Mouse (Mus musculus) embryonic facial prominence, embryonic 11.5 days (tissue): ENCODE measurements around the gene Smg8. TPM values are rescaled to one million over a fixed set of nuclear protein-coding genes. Genes with fewer than 3 reads are reported as not detected.

Experiments
- ATAC-seq: fragments of 200-750 bp; cut with Nextera tagmentation; replicated peaks from 2 replicates; pipeline ENCODE4 v1.8.0; 2017; ENCODE audit warnings: low read depth; ENCODE audit not compliant: insufficient number of reproducible peaks, low FRiP score, low TSS enrichment
- DNase-seq: peaks from one replicate; pipeline ENCODE4 v3.0.0-alpha.2; 2015; ENCODE audit warnings: low spot score
- H3K27ac ChIP-seq: fragments of 300-500 bp; sonication (generic); replicated peaks from 2 replicates; pipeline ENCODE4 v1.5.1; 2014; ENCODE audit warnings: mild to moderate bottlenecking, low read depth, low read length, control low read depth
- H3K27me3 ChIP-seq: fragments of 300-500 bp; sonication (generic); 2 replicates; pipeline ENCODE4 v1.6.1; 2014; ENCODE audit warnings: mild to moderate bottlenecking, low read length, moderate library complexity, mixed read lengths; ENCODE audit not compliant: control insufficient read depth, insufficient read depth
- H3K36me3 ChIP-seq: fragments of 300-500 bp; sonication (generic); replicated peaks from 2 replicates; pipeline ENCODE4 v1.6.1; 2014; ENCODE audit warnings: low read depth, mild to moderate bottlenecking, low read length, moderate library complexity, mixed read lengths; ENCODE audit not compliant: control insufficient read depth, insufficient read depth
- H3K4me1 ChIP-seq: fragments of 300-500 bp; sonication (generic); 2 replicates; pipeline ENCODE4 v1.6.1; 2014; ENCODE audit warnings: low read length, mixed read lengths; ENCODE audit not compliant: control insufficient read depth, insufficient read depth
- H3K4me2 ChIP-seq: fragments of 300-500 bp; sonication (generic); 2 replicates; pipeline ENCODE4 v1.6.1; 2014; ENCODE audit warnings: low read depth, mild to moderate bottlenecking, control low read depth, low read length, moderate library complexity
- H3K4me3 ChIP-seq: fragments of 300-500 bp; sonication (generic); 2 replicates; pipeline ENCODE4 v1.5.1; 2014; ENCODE audit warnings: low read depth, low read length, control low read depth
- H3K9ac ChIP-seq: fragments of 300-500 bp; sonication (generic); replicated peaks from 2 replicates; pipeline ENCODE4 v1.6.1; 2014; ENCODE audit warnings: mild to moderate bottlenecking, control low read depth, low read length
- H3K9me3 ChIP-seq: fragments of 300-500 bp; sonication (generic); replicated peaks from 2 replicates; pipeline ENCODE4 v1.6.1; 2016; ENCODE audit warnings: mild to moderate bottlenecking, low read length, inconsistent platforms, mixed read lengths; ENCODE audit not compliant: control insufficient read depth
- WGBS: fragments of 180-500 bp; shearing (Covaris S2); extraction: QIAGEN DNeasy Blood & Tissue Kit; methylation state at CpG from one replicate; pipeline ENCODE4 v1.1.7; 2014; 5-methylcytosine and 5-hydroxymethylcytosine counted together
- polyA plus RNA-seq: library from polyadenylated mRNA; unstranded; fragments of >200 nt; fragmentation: Nextera tagmentation; extraction: Ambion mirVana; gene quantifications from 2 replicates; pipeline ENCODE4 v1.2.1, GENCODE M21; 2014

Gene Smg8
- polyA plus RNA-seq = 30.8 and 36.5 TPM in 2 replicates

DNA sequence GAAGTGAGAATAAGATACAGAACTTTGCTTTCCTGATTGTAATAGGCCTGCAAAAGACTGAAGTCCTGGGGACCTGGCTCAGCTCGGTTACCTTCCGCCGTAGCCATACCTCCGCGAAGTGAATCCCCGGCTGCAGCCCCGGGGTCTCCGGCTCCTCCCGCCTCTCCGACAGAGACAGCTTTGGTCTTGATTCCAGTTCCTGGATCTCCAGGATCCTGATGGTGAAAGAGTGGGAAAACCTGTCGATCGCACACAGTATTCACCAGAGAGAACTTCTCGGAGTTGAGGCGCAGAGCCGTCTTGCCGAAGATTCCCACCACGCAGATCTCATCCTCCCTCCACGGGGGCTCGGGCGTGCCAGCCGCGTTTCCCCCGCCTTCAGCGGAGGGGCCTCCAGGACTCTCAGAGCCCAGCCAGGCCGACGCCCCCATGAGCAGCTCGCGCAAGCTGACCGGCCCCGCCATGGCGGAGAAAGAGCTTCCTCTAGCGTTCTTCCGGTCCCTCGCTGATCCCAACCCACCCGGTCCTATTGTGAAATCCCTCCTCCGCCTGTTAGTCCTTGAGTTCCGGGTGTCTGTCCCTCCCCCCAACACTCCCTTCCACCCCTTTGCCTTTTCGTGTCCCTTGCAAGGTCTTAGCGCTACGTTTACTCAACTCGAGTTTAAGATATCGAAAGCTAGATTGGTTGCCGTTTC lies at the start of gene Smg8:
Gene Smg8 (minus strand): TSS at position 485 of the 695 bp plus-strand sequence.
- Histone ChIP-seq H3K9ac (peak within 1 kb of the TSS; percentile 69), H3K27me3 (no peaks in the 10 kb centered on the region), H3K27ac (0 out of 2 replicates have a peak within 1 kb of the TSS, but pooled peaks have one; percentile 2), H3K4me3 (peak within 1 kb of the TSS; percentile 64), H3K4me1 (no peaks in the 10 kb centered on the region; the same call in none of the 2 replicates), H3K4me2 (peak within 1 kb of the TSS; percentile 68), H3K9me3 (no peaks in the 10 kb centered on the region), H3K36me3 (peaks cover 3% of the 10 kb centered on the region; the same call in 1 of the 2 replicates)
- WGBS = under 1% methylated on average over 42 of the region's 43 CpGs
- peak; percentile 88 for ATAC-seq
- peak; percentile 89 for DNase-seq

DNA sequence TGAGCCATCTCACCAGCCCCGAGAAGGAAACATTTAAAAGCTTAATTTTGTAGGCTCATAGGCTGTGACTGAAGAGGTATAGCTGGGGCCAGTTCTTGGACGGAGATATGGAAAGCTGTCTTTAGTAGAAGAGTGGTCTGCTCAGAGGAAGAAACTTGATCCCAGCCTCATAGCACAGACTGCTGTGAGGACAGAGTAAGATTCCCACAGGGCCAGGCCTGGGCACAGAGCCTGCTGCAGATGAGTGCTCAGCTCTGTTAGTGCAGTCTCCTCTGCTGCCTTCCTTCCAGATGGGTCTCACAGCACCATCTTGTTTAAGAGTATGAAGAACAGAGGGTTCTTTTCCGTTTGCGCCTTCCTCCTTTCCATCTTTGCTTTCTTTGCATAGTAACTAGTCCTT lies 49.7 kb upstream of the Smg8 start:
- Histone ChIP-seq H3K36me3 (no peaks in the 10 kb centered on the region), H3K4me2 (no peak overlapping the region), H3K27ac (no peak overlapping the region), H3K27me3 (no peaks in the 10 kb centered on the region), H3K4me1 (no peaks in the 10 kb centered on the region), H3K4me3 (no peak overlapping the region), H3K9me3 (no peaks in the 10 kb centered on the region), H3K9ac (no peak overlapping the region)
- WGBS = 78% methylated on average over 4 of the region's 4 CpGs
- DNase-seq = no peak
- no peak for ATAC-seq

DNA sequence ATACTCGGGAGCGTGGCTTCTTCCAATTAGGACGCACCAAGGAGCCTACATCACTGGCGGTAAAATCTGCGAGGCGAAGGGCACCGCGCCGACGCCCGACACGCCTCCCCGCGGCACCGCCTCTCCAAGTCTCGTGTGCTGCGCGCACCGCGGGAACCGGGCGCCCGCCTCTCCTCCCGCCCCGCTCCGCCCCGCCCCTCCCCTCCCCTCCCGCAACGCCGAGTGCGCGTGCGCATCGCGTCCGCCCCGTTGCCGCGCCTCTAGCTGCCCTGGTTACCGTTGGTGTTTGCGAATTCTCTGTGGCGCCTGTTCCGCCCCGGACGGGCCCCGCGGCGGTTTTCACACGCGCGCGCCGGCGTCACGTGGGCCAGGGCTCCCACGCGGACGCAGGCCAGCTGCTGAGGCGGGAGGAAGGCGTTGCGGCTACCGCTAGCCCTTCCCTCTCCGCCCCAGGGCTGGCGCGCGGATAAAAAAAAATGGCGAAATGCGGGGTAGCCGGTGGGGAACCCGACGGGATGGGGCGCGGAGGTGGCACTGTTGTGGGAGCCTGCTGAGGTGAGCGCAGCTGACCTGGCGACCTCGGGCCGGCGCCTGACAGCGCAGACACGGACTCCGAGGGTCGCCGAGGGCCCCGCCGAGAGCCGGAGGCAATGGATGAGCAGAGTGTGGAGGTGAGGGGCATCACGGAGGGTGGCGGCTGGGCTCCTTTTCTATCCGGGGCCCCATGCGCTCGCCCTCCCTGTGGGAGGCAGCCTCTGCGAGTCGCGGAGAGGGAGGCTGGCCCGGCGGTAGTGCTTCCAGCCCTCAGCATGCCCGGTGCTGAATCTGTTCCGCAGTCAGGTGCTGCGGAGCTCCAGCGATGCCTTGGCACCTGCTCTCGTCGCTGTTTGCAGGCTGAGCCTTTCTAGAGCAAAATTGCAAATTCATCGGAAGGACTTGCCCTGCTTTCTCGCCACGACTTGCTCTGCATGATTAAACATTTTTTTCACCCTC lies 40.5 kb upstream of the Smg8 start, which contains the start of gene Trim37:
Gene Trim37 (plus strand): TSS at position 254 of the 993 bp plus-strand sequence.
- DNase-seq (peak; percentile 94), ATAC-seq (peak; percentile 92)
- Histone ChIP-seq H3K9ac (peak within 1 kb of the TSS; percentile 73), H3K4me2 (peak within 1 kb of the TSS; percentile 64), H3K4me3 (peak within 1 kb of the TSS; percentile 91), H3K27ac (peak within 1 kb of the TSS; percentile 82), H3K4me1 (no peaks in the 10 kb centered on the region), H3K36me3 (peaks cover 3% of the 10 kb centered on the region; the same call in 1 of the 2 replicates), H3K27me3 (no peaks in the 10 kb centered on the region), H3K9me3 (no peaks in the 10 kb centered on the region)
- WGBS = under 1% methylated on average over 102 of the region's 105 CpGs

DNA sequence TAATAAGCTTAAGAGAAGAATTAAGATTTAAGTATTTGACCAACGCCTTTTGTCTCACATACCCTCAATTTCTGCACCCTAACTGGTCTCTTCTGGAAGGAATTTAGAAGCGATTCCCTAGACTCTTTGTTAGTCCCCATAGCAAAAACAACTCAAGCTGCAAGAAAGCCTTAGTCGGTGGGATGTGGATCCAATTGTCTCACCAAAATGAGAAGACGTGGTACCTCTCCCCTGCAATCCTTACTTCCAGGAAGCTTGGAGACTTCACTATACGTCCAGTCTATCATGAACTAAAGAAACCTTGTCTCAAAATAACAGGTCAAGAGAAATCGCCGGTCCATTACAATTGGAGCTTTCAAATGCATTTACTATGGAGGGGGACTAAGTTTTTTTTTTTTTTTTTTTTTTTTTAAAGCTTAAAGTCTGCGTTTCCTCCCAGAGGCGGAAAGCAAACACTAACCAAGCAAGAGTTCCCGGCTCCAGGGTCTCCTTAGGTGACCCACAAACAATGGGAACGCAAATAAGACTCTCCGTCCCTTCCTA lies 39.8 kb upstream of the Smg8 start:
- ATAC-seq (no peak), DNase-seq (peak; percentile 50)
- Histone ChIP-seq H3K4me1 (no peaks in the 10 kb centered on the region), H3K9me3 (no peaks in the 10 kb centered on the region), H3K4me2 (peak overlapping the region; percentile 64), H3K9ac (peak overlapping the region; percentile 46), H3K27me3 (no peaks in the 10 kb centered on the region), H3K27ac (peak overlapping the region; percentile 82), H3K4me3 (peak overlapping the region; percentile 91), H3K36me3 (peaks cover 3% of the 10 kb centered on the region; the same call in 1 of the 2 replicates)
- whole genome bisulfite sequencing = 2% methylated on average over 12 of the region's 12 CpGs

DNA sequence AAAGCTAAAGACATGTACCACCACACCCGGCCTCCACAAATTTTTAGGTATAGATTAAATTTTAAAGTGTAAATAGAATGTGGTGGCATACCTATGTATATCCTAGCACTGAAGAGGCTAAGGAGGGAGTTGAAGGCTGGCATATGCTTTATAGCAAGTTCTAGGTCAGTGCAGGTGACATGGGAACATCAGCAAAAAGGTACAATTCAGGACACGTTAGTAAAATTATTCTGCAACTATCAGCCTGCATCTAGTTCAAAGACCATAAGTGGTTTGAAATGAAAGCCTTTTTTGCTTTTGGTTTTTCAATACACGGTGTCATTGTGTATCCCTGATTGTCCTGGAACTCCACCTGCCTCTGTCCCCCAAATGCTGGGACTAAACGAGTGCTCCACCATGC lies 39.0 kb upstream of the Smg8 start:
- ATAC-seq (no peak), DNase-seq (no peak)
- no peak overlapping the region for H3K4me2 ChIP-seq
- H3K9ac ChIP-seq = no peak overlapping the region; the same call in 1 of the 2 replicates
- peaks cover 3% of the 10 kb centered on the region; the same call in 1 of the 2 replicates for H3K36me3 ChIP-seq
- no peaks in the 10 kb centered on the region for H3K27me3 ChIP-seq
- H3K27ac ChIP-seq = no peak overlapping the region
- no peaks in the 10 kb centered on the region for H3K9me3 ChIP-seq
- H3K4me3 ChIP-seq = no peak overlapping the region
- WGBS = 54% methylated on average over 4 of the region's 4 CpGs
- no peaks in the 10 kb centered on the region for H3K4me1 ChIP-seq

DNA sequence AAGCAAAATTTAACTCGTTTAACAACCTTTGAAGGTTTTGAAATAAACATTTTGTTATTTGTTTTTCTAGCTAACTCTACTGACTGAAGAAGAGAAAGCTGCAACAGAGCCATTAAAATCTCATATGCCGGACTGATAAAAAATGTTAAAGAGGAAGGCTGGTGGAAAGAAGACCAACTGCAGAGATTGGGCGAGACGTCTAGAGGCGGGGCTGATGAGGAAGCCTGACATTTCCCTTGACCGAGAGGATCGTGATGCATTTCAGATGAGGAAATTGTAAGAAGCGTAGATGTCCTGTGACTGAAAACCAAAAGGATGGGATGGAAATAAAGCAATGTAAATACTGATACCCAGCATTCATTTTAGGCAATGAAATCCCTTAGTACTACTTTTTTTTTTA lies 35.3 kb upstream of the Smg8 start:
- Histone ChIP-seq H3K9ac (no peak overlapping the region), H3K9me3 (no peaks in the 10 kb centered on the region), H3K36me3 (peaks cover 9% of the 10 kb centered on the region), H3K4me1 (no peaks in the 10 kb centered on the region), H3K4me3 (no peak overlapping the region), H3K27me3 (no peaks in the 10 kb centered on the region), H3K4me2 (no peak overlapping the region), H3K27ac (no peak overlapping the region)
- DNase-seq = no peak
- ATAC-seq = no peak
- 85% methylated on average over 8 of the region's 8 CpGs for WGBS

DNA sequence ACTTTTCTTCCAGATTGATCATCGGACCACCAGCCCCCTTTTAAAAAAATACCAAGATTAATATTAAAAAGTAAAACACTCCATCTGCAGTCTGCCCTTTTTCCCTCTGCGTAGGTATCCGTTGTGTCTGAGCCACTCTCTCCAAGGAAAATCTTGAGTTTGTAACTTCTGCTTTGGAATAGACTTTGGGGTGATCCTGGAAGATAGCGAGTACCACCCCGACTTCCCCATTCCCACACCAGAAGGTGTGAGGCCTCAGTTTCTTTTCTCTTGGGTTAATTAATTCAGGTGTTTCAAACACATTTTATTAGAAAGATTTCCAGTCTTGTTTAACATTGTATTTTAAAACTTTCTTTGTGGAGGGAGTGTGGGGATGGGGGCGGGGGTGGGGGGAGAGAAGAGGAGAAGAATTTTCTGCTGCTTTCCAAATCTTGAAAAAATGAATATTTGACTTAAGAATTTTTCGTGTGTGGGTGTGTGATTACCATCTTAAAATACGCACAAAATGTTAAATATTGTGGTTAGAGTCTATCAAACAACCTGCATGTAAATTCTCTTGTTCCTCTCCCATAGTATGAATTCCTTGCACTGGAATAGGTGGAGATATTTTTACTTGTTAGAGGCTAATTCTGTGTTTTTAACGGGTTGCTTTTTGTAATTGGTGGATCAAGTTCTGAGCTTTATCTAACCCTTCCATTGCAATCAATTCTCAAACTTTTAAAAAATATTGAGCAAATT lies 23.8 kb upstream of the Smg8 start:
- Histone ChIP-seq H3K9ac (peak overlapping the region; percentile 100), H3K4me2 (peak overlapping the region; percentile 22), H3K4me3 (peak overlapping the region; percentile 98), H3K4me1 (no peaks in the 10 kb centered on the region), H3K36me3 (peaks cover 4% of the 10 kb centered on the region), H3K27me3 (no peaks in the 10 kb centered on the region), H3K9me3 (no peaks in the 10 kb centered on the region), H3K27ac (peak overlapping the region; percentile 97)
- DNase-seq (peak; percentile 27), ATAC-seq (no peak)
- WGBS = 9% methylated on average over 9 of the region's 9 CpGs
